Mouse (Mus musculus) intestine, embryonic 15.5 days (tissue): ENCODE results near the gene Krtap16-1. TPM values are rescaled to one million over a fixed set of nuclear protein-coding genes. Genes with fewer than 3 reads are reported as not detected.

Source experiments
- ATAC-seq: fragments of 200-750 bp; cut with Nextera tagmentation; 2 replicates; pipeline ENCODE4 v1.8.0; 2017; ENCODE audit warnings: moderate TSS enrichment, moderate library complexity
- H3K27ac ChIP-seq: fragments of 300-500 bp; sonication (generic); 2 replicates; pipeline ENCODE4 v1.5.1; 2015; ENCODE audit warnings: mild to moderate bottlenecking, inconsistent platforms
- H3K27me3 ChIP-seq: fragments of 300-500 bp; sonication (generic); replicated peaks from 2 replicates; pipeline ENCODE4 v1.6.1; 2015; ENCODE audit warnings: inconsistent platforms
- H3K36me3 ChIP-seq: fragments of 300-500 bp; sonication (generic); 2 replicates; pipeline ENCODE4 v1.6.1; 2015; ENCODE audit warnings: inconsistent platforms
- H3K4me1 ChIP-seq: fragments of 300-500 bp; sonication (generic); replicated peaks from 2 replicates; pipeline ENCODE4 v1.6.1; 2015; ENCODE audit warnings: inconsistent platforms
- H3K4me2 ChIP-seq: fragments of 300-500 bp; sonication (generic); replicated peaks from 2 replicates; pipeline ENCODE4 v1.6.1; 2015; ENCODE audit warnings: mild to moderate bottlenecking, inconsistent platforms
- H3K4me3 ChIP-seq: fragments of 300-500 bp; sonication (generic); replicated peaks from 2 replicates; pipeline ENCODE4 v1.5.1; 2015; ENCODE audit warnings: inconsistent platforms
- H3K9ac ChIP-seq: fragments of 300-500 bp; sonication (generic); 2 replicates; pipeline ENCODE4 v1.6.1; 2015; ENCODE audit warnings: inconsistent platforms
- H3K9me3 ChIP-seq: fragments of 300-500 bp; sonication (generic); 2 replicates; pipeline ENCODE4 v1.6.1; 2016; ENCODE audit warnings: inconsistent platforms
- WGBS: fragments of 180-500 bp; shearing (Covaris S2); methylation state at CpG from one replicate; pipeline ENCODE4 v1.1.7; 2015; 5-methylcytosine and 5-hydroxymethylcytosine counted together
- polyA plus RNA-seq: library from polyadenylated mRNA; unstranded; fragments of >200 nt; fragmentation: Nextera tagmentation; extraction: Ambion mirVana; gene quantifications from 2 replicates; pipeline ENCODE4 v1.2.1, GENCODE M21; 2015

Gene Krtap16-1
- polyA plus RNA-seq = not detected in 2 replicates

GRCm38 (mm10) chr11:99986180-99986647 is at the start of gene Krtap16-1:
Krtap16-1 (minus strand) TSS chr11:99986597.
- H3K27ac ChIP-seq = no peak within 1 kb of the TSS
- H3K9ac ChIP-seq = no peak within 1 kb of the TSS
- no peaks in the 10 kb centered on the region for H3K9me3 ChIP-seq
- no peaks in the 10 kb centered on the region for H3K27me3 ChIP-seq
- H3K4me1 ChIP-seq = no peaks in the 10 kb centered on the region
- no peak within 1 kb of the TSS for H3K4me3 ChIP-seq
- H3K4me2 ChIP-seq = no peak within 1 kb of the TSS
- 75% methylated on average over 8 of the region's 8 CpGs for WGBS
- no peak for ATAC-seq
- no peaks in the 10 kb centered on the region for H3K36me3 ChIP-seq

GRCm38 (mm10) chr11:100029768-100030167 is 43.4 kb upstream of the Krtap16-1 start, which contains the start of gene Krt33b:
Krt33b (minus strand) TSS chr11:100029868.
- H3K4me2 ChIP-seq = no peak within 1 kb of the TSS
- H3K27ac ChIP-seq = no peak within 1 kb of the TSS
- no peak for ATAC-seq
- no peaks in the 10 kb centered on the region for H3K27me3 ChIP-seq
- H3K36me3 ChIP-seq = no peaks in the 10 kb centered on the region
- no peak within 1 kb of the TSS for H3K9ac ChIP-seq
- no peaks in the 10 kb centered on the region for H3K4me1 ChIP-seq
- no peaks in the 10 kb centered on the region for H3K9me3 ChIP-seq
- WGBS = 86% methylated on average over 6 of the region's 6 CpGs
- H3K4me3 ChIP-seq = no peak within 1 kb of the TSS

- ATAC-seq = no peak
- Histone ChIP-seq H3K4me3 (no peak overlapping the region), H3K4me1 (no peaks in the 10 kb centered on the region), H3K9ac (no peak overlapping the region), H3K36me3 (no peaks in the 10 kb centered on the region), H3K27ac (no peak overlapping the region), H3K4me2 (no peak overlapping the region), H3K9me3 (no peaks in the 10 kb centered on the region), H3K27me3 (no peaks in the 10 kb centered on the region)
- WGBS = 72% methylated on average over 5 of the region's 5 CpGs
These were observed 35.0 kb upstream of the Krtap16-1 start for GRCm38 (mm10) chr11:100021438-100021837.

- H3K36me3 ChIP-seq = no peaks in the 10 kb centered on the region
- ATAC-seq = no peak
- H3K4me1 ChIP-seq = no peaks in the 10 kb centered on the region
- no peak overlapping the region for H3K4me3 ChIP-seq
- WGBS = 82% methylated on average over 1 of the region's 1 CpGs
- H3K9me3 ChIP-seq = no peaks in the 10 kb centered on the region
- H3K27me3 ChIP-seq = no peaks in the 10 kb centered on the region
- H3K9ac ChIP-seq = no peak overlapping the region
- no peak overlapping the region for H3K27ac ChIP-seq
- H3K4me2 ChIP-seq = no peak overlapping the region
These were observed 33.1 kb upstream of the Krtap16-1 start for GRCm38 (mm10) chr11:100019466-100019865.

GRCm38 (mm10) chr11:100016112-100016511 is 29.7 kb upstream of the Krtap16-1 start, which contains the start of gene Krt33a:
Krt33a (minus strand) TSS chr11:100016212.
- no peak for ATAC-seq
- no peaks in the 10 kb centered on the region for H3K36me3 ChIP-seq
- H3K4me2 ChIP-seq = no peak within 1 kb of the TSS
- no peak within 1 kb of the TSS for H3K4me3 ChIP-seq
- no peaks in the 10 kb centered on the region for H3K9me3 ChIP-seq
- H3K9ac ChIP-seq = no peak within 1 kb of the TSS
- WGBS = 71% methylated on average over 4 of the region's 4 CpGs
- no peaks in the 10 kb centered on the region for H3K27me3 ChIP-seq
- no peak within 1 kb of the TSS for H3K27ac ChIP-seq
- H3K4me1 ChIP-seq = no peaks in the 10 kb centered on the region

- Histone ChIP-seq H3K27me3 (no peaks in the 10 kb centered on the region), H3K4me2 (no peak overlapping the region), H3K9me3 (no peaks in the 10 kb centered on the region), H3K4me1 (no peaks in the 10 kb centered on the region), H3K9ac (no peak overlapping the region), H3K27ac (no peak overlapping the region), H3K36me3 (no peaks in the 10 kb centered on the region), H3K4me3 (no peak overlapping the region)
- ATAC-seq = no peak
- WGBS = 46% methylated on average over 4 of the region's 4 CpGs
These were observed 27.3 kb upstream of the Krtap16-1 start for GRCm38 (mm10) chr11:100013691-100014171.

GRCm38 (mm10) chr11:100010682-100011081 is 24.3 kb upstream of the Krtap16-1 start:
- H3K27me3 ChIP-seq = no peaks in the 10 kb centered on the region
- no peaks in the 10 kb centered on the region for H3K4me1 ChIP-seq
- H3K36me3 ChIP-seq = no peaks in the 10 kb centered on the region
- H3K27ac ChIP-seq = no peak overlapping the region
- 69% methylated on average over 5 of the region's 5 CpGs for WGBS
- H3K9ac ChIP-seq = no peak overlapping the region
- H3K4me3 ChIP-seq = no peak overlapping the region
- no peak for ATAC-seq
- H3K4me2 ChIP-seq = no peak overlapping the region
- H3K9me3 ChIP-seq = no peaks in the 10 kb centered on the region

- 91% methylated on average over 5 of the region's 5 CpGs for WGBS
These were observed 21.9 kb upstream of the Krtap16-1 start for GRCm38 (mm10) chr11:100008336-100008735.

GRCm38 (mm10) chr11:100006624-100007023 is 20.2 kb upstream of the Krtap16-1 start:
- H3K27ac ChIP-seq = no peak overlapping the region
- H3K27me3 ChIP-seq = no peaks in the 10 kb centered on the region
- no peak overlapping the region for H3K4me3 ChIP-seq
- H3K36me3 ChIP-seq = no peaks in the 10 kb centered on the region
- ATAC-seq = no peak
- no peaks in the 10 kb centered on the region for H3K4me1 ChIP-seq
- WGBS = 60% methylated on average over 3 of the region's 3 CpGs
- H3K9ac ChIP-seq = no peak overlapping the region
- no peak overlapping the region for H3K4me2 ChIP-seq
- no peaks in the 10 kb centered on the region for H3K9me3 ChIP-seq

More at GRCm38 (mm10) chr11:100008336-100008735, 21.9 kb upstream of the Krtap16-1 start:
- Histone ChIP-seq H3K9me3 (no peaks in the 10 kb centered on the region), H3K9ac (no peak overlapping the region), H3K27me3 (no peaks in the 10 kb centered on the region), H3K27ac (no peak overlapping the region), H3K36me3 (no peaks in the 10 kb centered on the region), H3K4me2 (no peak overlapping the region), H3K4me3 (no peak overlapping the region), H3K4me1 (no peaks in the 10 kb centered on the region)
- ATAC-seq = no peak

- Histone ChIP-seq H3K27ac (no peak overlapping the region), H3K4me3 (no peak overlapping the region), H3K27me3 (no peaks in the 10 kb centered on the region), H3K9me3 (no peaks in the 10 kb centered on the region), H3K9ac (no peak overlapping the region), H3K36me3 (no peaks in the 10 kb centered on the region), H3K4me2 (no peak overlapping the region), H3K4me1 (no peaks in the 10 kb centered on the region)
- WGBS = 78% methylated on average over 8 of the region's 8 CpGs
- ATAC-seq = no peak
These were observed 19.5 kb upstream of the Krtap16-1 start for GRCm38 (mm10) chr11:100005905-100006304.

GRCm38 (mm10) chr11:100004846-100005245 is 18.4 kb upstream of the Krtap16-1 start:
- Histone ChIP-seq H3K4me3 (no peak overlapping the region), H3K36me3 (no peaks in the 10 kb centered on the region), H3K4me2 (no peak overlapping the region), H3K9ac (no peak overlapping the region), H3K27me3 (no peaks in the 10 kb centered on the region), H3K9me3 (no peaks in the 10 kb centered on the region), H3K27ac (no peak overlapping the region), H3K4me1 (no peaks in the 10 kb centered on the region)
- no peak for ATAC-seq
- WGBS = 21% methylated on average over 6 of the region's 6 CpGs

- WGBS = 91% methylated on average over 7 of the region's 7 CpGs
- 0 out of 2 replicates have a peak, but pooled peaks cover 3% of the 10 kb centered on the region for H3K27me3 ChIP-seq
- no peak for ATAC-seq
- H3K4me1 ChIP-seq = no peaks in the 10 kb centered on the region
- no peaks in the 10 kb centered on the region for H3K36me3 ChIP-seq
- no peak overlapping the region for H3K9ac ChIP-seq
- H3K9me3 ChIP-seq = no peaks in the 10 kb centered on the region
- no peak overlapping the region for H3K4me3 ChIP-seq
- H3K27ac ChIP-seq = no peak overlapping the region
- no peak overlapping the region for H3K4me2 ChIP-seq
These were observed 12.7 kb upstream of the Krtap16-1 start for GRCm38 (mm10) chr11:99999091-99999490.

GRCm38 (mm10) chr11:99994384-99994661 is 7.9 kb upstream of the Krtap16-1 start:
- no peaks in the 10 kb centered on the region for H3K4me1 ChIP-seq
- H3K27me3 ChIP-seq = 0 out of 2 replicates have a peak, but pooled peaks cover 3% of the 10 kb centered on the region
- H3K9me3 ChIP-seq = no peaks in the 10 kb centered on the region
- 25% methylated on average over 4 of the region's 4 CpGs for WGBS
- no peak overlapping the region for H3K27ac ChIP-seq
- H3K36me3 ChIP-seq = no peaks in the 10 kb centered on the region
- no peak overlapping the region for H3K4me2 ChIP-seq
- ATAC-seq = no peak
- H3K4me3 ChIP-seq = no peak overlapping the region
- no peak overlapping the region for H3K9ac ChIP-seq
